Mouse (Mus musculus): ENCODE data around the gene Wwox.

DNA sequence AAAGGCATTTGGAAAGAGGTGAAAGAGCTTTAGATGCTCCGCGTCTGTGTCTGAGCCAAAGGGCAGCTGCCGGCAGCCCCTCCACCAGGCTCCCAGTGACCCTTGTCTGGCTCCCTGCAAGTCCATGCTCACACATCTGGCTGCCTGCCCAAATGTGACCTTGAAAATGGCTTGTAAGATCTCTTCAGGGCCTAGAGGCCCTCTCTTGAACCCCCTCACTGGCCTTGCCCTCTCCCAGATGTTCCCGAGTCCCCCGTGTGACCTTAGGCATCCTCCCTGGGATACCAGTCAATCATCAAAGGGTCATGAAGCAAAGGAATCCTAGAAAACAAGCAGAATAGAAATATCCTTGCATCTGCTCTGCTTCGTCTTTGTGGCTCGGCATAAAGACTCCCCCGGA, 567.1 kb downstream of the Wwox start:
- TF ChIP-seq ZC3H11A (IDR thresholded peaks at IDR 0.05; ENCODE audit: borderline replicate concordance, low read depth, low read length) (no peak), HCFC1 (IDR thresholded peaks at IDR 0.05; ENCODE audit: borderline replicate concordance, insufficient read depth, low read length) (no peak), MAFK (IDR thresholded peaks at IDR 0.05; ENCODE audit: insufficient read depth, low read depth, low read length) (no peak), CHD2 (IDR thresholded peaks at IDR 0.05; ENCODE audit: low read depth, low read length) (no peak), ZNF384 (IDR thresholded peaks at IDR 0.05; ENCODE audit: low read depth, low read length) (no peak)

Data from ES-E14 (cell line).